Mouse (Mus musculus): ENCODE results near the gene En2.

Gene En2

GRCm38 (mm10) chr5:28178322-28178721, 12.8 kb downstream of the En2 start:
- no peak for DNase-seq (ENCODE audit: inconsistent ontology term)

- DNase-seq (ENCODE audit: inconsistent ontology term), result no peak
These were observed 13.8 kb downstream of the En2 start for GRCm38 (mm10) chr5:28179237-28179790.

- no peak for DNase-seq (ENCODE audit: inconsistent ontology term)
These were observed 26.0 kb downstream of the En2 start for GRCm38 (mm10) chr5:28191201-28192098.

- no peak for DNase-seq (ENCODE audit: inconsistent ontology term)
These were observed 26.6 kb downstream of the En2 start for GRCm38 (mm10) chr5:28192099-28192454.

GRCm38 (mm10) chr5:28195473-28195872, 30.0 kb downstream of the En2 start:
- DNase-seq (ENCODE audit: inconsistent ontology term), result no peak

- DNase-seq (ENCODE audit: inconsistent ontology term), result no peak
These were observed 33.8 kb downstream of the En2 start for GRCm38 (mm10) chr5:28199089-28199873.

GRCm38 (mm10) chr5:28203086-28203485, 37.6 kb downstream of the En2 start:
- no peak for DNase-seq (ENCODE audit: inconsistent ontology term)

- DNase-seq (ENCODE audit: inconsistent ontology term), result no peak
These were observed 39.2 kb downstream of the En2 start for GRCm38 (mm10) chr5:28204678-28205077.

- no peak for DNase-seq (ENCODE audit: inconsistent ontology term)
These were observed 41.0 kb downstream of the En2 start for GRCm38 (mm10) chr5:28206448-28206847.

GRCm38 (mm10) chr5:28207043-28207442, 41.5 kb downstream of the En2 start:
- DNase-seq (ENCODE audit: inconsistent ontology term), result no peak

GRCm38 (mm10) chr5:28208726-28209520, 43.4 kb downstream of the En2 start:
- DNase-seq (ENCODE audit: inconsistent ontology term), result no peak

GRCm38 (mm10) chr5:28209549-28210431, 44.3 kb downstream of the En2 start:
- DNase-seq (ENCODE audit: inconsistent ontology term), result no peak

GRCm38 (mm10) chr5:28210591-28211550, 45.4 kb downstream of the En2 start:
- DNase-seq (ENCODE audit: inconsistent ontology term), result no peak

GRCm38 (mm10) chr5:28211651-28212310, 46.3 kb downstream of the En2 start:
- no peak for DNase-seq (ENCODE audit: inconsistent ontology term)

- DNase-seq (ENCODE audit: inconsistent ontology term), result no peak
These were observed 47.9 kb downstream of the En2 start for GRCm38 (mm10) chr5:28213441-28213840.

GRCm38 (mm10) chr5:28219596-28219995, 54.1 kb downstream of the En2 start:
- no peak for DNase-seq (ENCODE audit: inconsistent ontology term)
